Mouse (Mus musculus): ENCODE results near the gene Ess2. TPM values are rescaled to one million over a fixed set of nuclear protein-coding genes. Genes with fewer than 3 reads are reported as not detected.

The Ess2 gene
- total and polyA plus RNA-seq, 3 experiments: 31.1 to 37.0 (median 33.1) TPM

DNA sequence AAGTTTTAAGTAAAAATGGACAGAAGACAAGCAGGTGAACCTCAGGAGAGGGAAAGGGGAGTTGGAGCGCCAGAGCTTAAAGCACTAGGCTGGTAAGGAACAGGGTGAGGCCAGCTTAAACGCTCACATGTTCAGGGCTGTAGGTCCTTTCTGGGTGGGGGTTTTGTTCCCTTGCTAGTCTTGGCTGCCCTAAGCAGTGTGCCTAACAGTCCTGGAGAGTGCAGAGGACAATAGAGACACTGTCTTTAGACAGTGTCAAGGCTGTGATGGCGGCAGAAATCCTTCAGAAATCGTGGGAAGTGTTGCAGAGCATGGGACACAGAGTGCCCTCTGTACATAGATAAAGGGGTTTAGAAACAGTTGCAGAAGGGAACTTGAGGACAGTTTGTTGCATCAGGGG lies 38.9 kb upstream of the Ess2 start:
- dilution Hi-C loops (cut with MboI; ENCODE audit: extremely low pct_ligation_motif_present, extremely low pct_unique_long_range_greater_than_20kb, low sequenced_read_pairs) (no loop called here), in situ Hi-C loops (cut with MboI; ENCODE audit: low pct_ligation_motif_present, low pct_unique_long_range_greater_than_20kb, low sequenced_read_pairs) (no loop called here)

GRCm38 (mm10) chr16:17949421-17949877 lies 38.3 kb upstream of the Ess2 start:
- peaks cover 0 to 6% of the 10 kb centered on the region in 2 experiments; a peak in 1 of 4 replicates for H3K4me1 ChIP-seq (ENCODE audit: control insufficient read depth in 1 of 2, insufficient read depth in 2 of 2)
- no peak for TF ChIP-seq NELFE (IDR thresholded peaks at IDR 0.05; ENCODE audit: low read depth, low read length)
- no peak for TF ChIP-seq MYC (IDR thresholded peaks at IDR 0.05; ENCODE audit: low read depth, low read length)
- no peak for TF ChIP-seq PAX5 (IDR thresholded peaks at IDR 0.05; ENCODE audit: low read length)
- no peak for TF ChIP-seq IRF4 (IDR thresholded peaks at IDR 0.05; ENCODE audit: low read depth, low read length)
- no peak for TF ChIP-seq NRF1 (IDR thresholded peaks at IDR 0.05; ENCODE audit: low read depth, low read length)
- no peak for TF ChIP-seq UBTF (IDR thresholded peaks at IDR 0.05; ENCODE audit: low read depth, low read length)
- TF ChIP-seq GABPA (IDR thresholded peaks at IDR 0.05; ENCODE audit: insufficient replicate concordance, low read depth, low read length): no peak
- no peak for TF ChIP-seq CTCF (conservative IDR thresholded peaks at IDR 0.05 in 1 of 2, IDR thresholded peaks at IDR 0.05 in 1 of 2; ENCODE audit: low read depth in 2 of 2, low read length in 2 of 2)
- TF ChIP-seq KAT2A (IDR thresholded peaks at IDR 0.05; ENCODE audit: insufficient replicate concordance, low read length): no peak
- TF ChIP-seq BHLHE40 (IDR thresholded peaks at IDR 0.05; ENCODE audit: low read depth, low read length): no peak
- TF ChIP-seq USF1 (IDR thresholded peaks at IDR 0.05; ENCODE audit: low read depth, low read length): no peak
- no peak overlapping the region for H3K27ac ChIP-seq (ENCODE audit: insufficient read depth, low read depth)
- in situ Hi-C loops (cut with MboI; ENCODE audit: low pct_ligation_motif_present, low pct_unique_long_range_greater_than_20kb, low sequenced_read_pairs) (no loop called here), dilution Hi-C loops (cut with MboI; ENCODE audit: extremely low pct_ligation_motif_present, extremely low pct_unique_long_range_greater_than_20kb, low sequenced_read_pairs) (no loop called here)
- no peak overlapping the region for H3K4me2 ChIP-seq (ENCODE audit: insufficient read depth, low read depth, poor library complexity, severe bottlenecking)
- no peak for DNase-seq (ENCODE audit: extremely low read depth)
- no peaks in the 10 kb centered on the region for H3K36me3 ChIP-seq (replicated peaks in 1 of 2; ENCODE audit: control insufficient read depth in 1 of 2, insufficient read depth in 1 of 2, low read length in 1 of 2)
- no peak overlapping the region for H3K4me3 ChIP-seq (replicated peaks in 1 of 3; ENCODE audit: low read depth in 2 of 3, low read length in 2 of 3, poor library complexity in 1 of 3)
- no peaks in the 10 kb centered on the region for H3K79me2 ChIP-seq (replicated peaks; ENCODE audit: control insufficient read depth, extremely low read depth, insufficient read depth, poor library complexity, severe bottlenecking)
- H3K9ac ChIP-seq (ENCODE audit: insufficient read depth, low read depth): no peak overlapping the region
- H3K27me3 ChIP-seq (replicated peaks): peaks cover 48% of the 10 kb centered on the region
- peaks cover 5% of the 10 kb centered on the region for H3K9me3 ChIP-seq (replicated peaks; ENCODE audit: low read length)

More for the DNA sequence above, 38.9 kb upstream of the Ess2 start:
- Histone ChIP-seq H3K4me1 (ENCODE audit: control insufficient read depth in 1 of 2, insufficient read depth in 2 of 2) (peaks cover 0 to 6% of the 10 kb centered on the region in 2 experiments; a peak in 1 of 4 replicates), H3K36me3 (replicated peaks in 1 of 2; ENCODE audit: control insufficient read depth in 1 of 2, insufficient read depth in 1 of 2, low read length in 1 of 2) (no peaks in the 10 kb centered on the region), H3K79me2 (replicated peaks; ENCODE audit: control insufficient read depth, extremely low read depth, insufficient read depth, poor library complexity, severe bottlenecking) (no peaks in the 10 kb centered on the region), H3K9ac (ENCODE audit: insufficient read depth, low read depth) (no peak overlapping the region), H3K9me3 (replicated peaks; ENCODE audit: low read length) (peaks cover 5% of the 10 kb centered on the region), H3K27me3 (replicated peaks) (peaks cover 46% of the 10 kb centered on the region), H3K27ac (ENCODE audit: insufficient read depth, low read depth) (no peak overlapping the region), H3K4me3 (replicated peaks in 1 of 3; ENCODE audit: low read depth in 2 of 3, low read length in 2 of 3, poor library complexity in 1 of 3) (no peak overlapping the region), H3K4me2 (ENCODE audit: insufficient read depth, low read depth, poor library complexity, severe bottlenecking) (no peak overlapping the region)
- no peak for DNase-seq (ENCODE audit: extremely low read depth)
- TF ChIP-seq MAX (IDR thresholded peaks at IDR 0.05; ENCODE audit: low read length): no peak
- TF ChIP-seq ETS1 (conservative IDR thresholded peaks at IDR 0.05; ENCODE audit: low read depth, low read length): no peak
- no peak for TF ChIP-seq BHLHE40 (IDR thresholded peaks at IDR 0.05; ENCODE audit: low read depth, low read length)
- no peak for TF ChIP-seq ZKSCAN1 (IDR thresholded peaks at IDR 0.05; ENCODE audit: borderline replicate concordance, low read depth, low read length)

Data from CH12.LX (cell line).